Mouse (Mus musculus): ENCODE data around the gene Gng12. TPM values are rescaled to one million over a fixed set of nuclear protein-coding genes. Genes with fewer than 3 reads are reported as not detected.

The Gng12 gene
- polyA plus RNA-seq, 1 experiment, result 24.9 TPM

DNA sequence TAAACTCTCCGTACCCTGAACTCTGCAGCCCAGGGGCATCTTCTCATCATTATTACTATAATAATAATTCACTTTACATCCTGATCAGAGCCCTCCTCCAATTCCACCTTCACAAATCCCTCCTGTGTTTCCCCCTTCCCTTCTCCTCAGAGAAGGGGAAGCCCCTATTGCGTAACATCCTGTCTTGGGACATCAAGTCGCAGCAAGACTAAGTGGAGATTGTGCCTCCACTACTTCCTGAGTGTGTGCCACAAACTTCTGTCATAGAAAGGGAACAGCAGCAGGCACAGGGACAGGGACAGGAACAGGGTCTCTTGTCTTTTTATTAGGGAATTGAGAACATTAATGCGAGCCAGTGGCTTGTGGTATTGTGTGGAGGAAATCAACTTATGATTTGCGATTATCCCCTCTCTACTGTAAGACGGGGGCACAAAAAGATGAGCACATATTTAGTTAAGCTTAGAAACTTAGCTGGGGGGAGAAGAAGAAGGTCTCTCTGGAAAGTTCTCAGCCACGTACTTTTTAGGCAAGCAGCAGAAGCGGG is 173.1 kb downstream of the Gng12 start:
- no peak for TF ChIP-seq USF1 (IDR thresholded peaks at IDR 0.05; ENCODE audit: low read depth)
- TF ChIP-seq CEBPB (IDR thresholded peaks at IDR 0.05; ENCODE audit: low read depth), result peak; percentile 81
- H3K36me3 ChIP-seq (ENCODE audit: control insufficient read depth, insufficient read depth), result no peaks in the 10 kb centered on the region
- no peaks in the 10 kb centered on the region for H3K79me3 ChIP-seq (ENCODE audit: low read depth)
- no peaks in the 10 kb centered on the region for H3K79me2 ChIP-seq (ENCODE audit: control insufficient read depth, insufficient read depth)
- H3K27me3 ChIP-seq (ENCODE audit: control insufficient read depth, insufficient read depth, insufficient read length), result no peaks in the 10 kb centered on the region
- H3ac ChIP-seq (ENCODE audit: control insufficient read depth, insufficient read length, low read depth), result no peak overlapping the region
- no peak overlapping the region for H3K4me3 ChIP-seq (ENCODE audit: insufficient read depth, poor library complexity, severe bottlenecking)

GRCm38 (mm10) chr6:67069800-67070315 is 173.7 kb downstream of the Gng12 start:
- Histone ChIP-seq H3K79me3 (ENCODE audit: low read depth) (no peaks in the 10 kb centered on the region), H3K4me3 (ENCODE audit: insufficient read depth, poor library complexity, severe bottlenecking) (no peak overlapping the region), H3K27me3 (ENCODE audit: control insufficient read depth, insufficient read depth, insufficient read length) (no peaks in the 10 kb centered on the region), H3K36me3 (ENCODE audit: control insufficient read depth, insufficient read depth) (no peaks in the 10 kb centered on the region), H3K79me2 (ENCODE audit: control insufficient read depth, insufficient read depth) (no peaks in the 10 kb centered on the region), H3ac (ENCODE audit: control insufficient read depth, insufficient read length, low read depth) (no peak overlapping the region)
- TF ChIP-seq MAX (IDR thresholded peaks at IDR 0.05) (no peak), MYOD1 (IDR thresholded peaks at IDR 0.05; ENCODE audit: control insufficient read depth, insufficient read length, low read depth) (no peak), USF1 (IDR thresholded peaks at IDR 0.05; ENCODE audit: low read depth) (no peak), FOSL1 (IDR thresholded peaks at IDR 0.05; ENCODE audit: insufficient read depth, low read length, poor library complexity, severe bottlenecking) (no peak), MYOG (IDR thresholded peaks at IDR 0.05; ENCODE audit: control insufficient read depth, extremely low read depth, insufficient read length) (no peak), CTCF (IDR thresholded peaks at IDR 0.05; ENCODE audit: control insufficient read depth, insufficient read depth, insufficient read length) (no peak), CEBPB (IDR thresholded peaks at IDR 0.05; ENCODE audit: low read depth) (no peak)

Other genes starting within 250 kb of the Gng12 start
- gene Vmn1r35, start 210.5 kb upstream of the Gng12 start, polyA plus RNA-seq (2012; fragmentation: generic; extraction: Trizol), result not detected
- not detected for gene Vmn1r36, start 177.2 kb upstream of the Gng12 start, polyA plus RNA-seq (2012; fragmentation: generic; extraction: Trizol)
- gene Vmn1r37, start 167.0 kb upstream of the Gng12 start, polyA plus RNA-seq (2012; fragmentation: generic; extraction: Trizol), result not detected
- not detected for gene Vmn1r38, start 113.8 kb upstream of the Gng12 start, polyA plus RNA-seq (2012; fragmentation: generic; extraction: Trizol)
- not detected for gene Vmn1r39, start 85.8 kb upstream of the Gng12 start, polyA plus RNA-seq (2012; fragmentation: generic; extraction: Trizol)
- 16.8 TPM for gene Gadd45a, start 141.1 kb downstream of the Gng12 start, polyA plus RNA-seq (2012; fragmentation: generic; extraction: Trizol)

Data from C2C12 (cell line).